Comparison of ENCODE assay signal across 9 mouse cellular contexts in genomic region chr11:95369964-95370890, GRCm38 (mm10). TPM values are rescaled to one million over a fixed set of nuclear protein-coding genes. Genes with fewer than 3 reads are reported as not detected.
DNase-seq lines count a peak whose midpoint lies in the region; ATAC-seq lines count a peak whose summit lies in the region.
"Had no signal": no experiment of that assay in that cellular context is flagged by ENCODE, and none has a peak within 500 bp of the region (broad histone marks: within the 10 kb centered on the region; RNA-seq: fewer than 3 reads in every experiment).

No protein-coding gene starts in this region.

- 85% methylated on average over 15 of the region's 15 CpGs for WGBS in forebrain, embryonic 10.5 days
- 76% methylated on average over 15 of the region's 15 CpGs for WGBS in forebrain, embryonic 15.5 days
- 53% methylated on average over 15 of the region's 15 CpGs for WGBS in intestine, embryonic 16.5 days

- no peak for DNase-seq in forebrain, embryonic 10.5 days (ENCODE audit: extremely low spot score, low spot score)
- DNase-seq in thymus, postnatal 0 days (ENCODE audit: low spot score): peak; percentile 42
- DNase-seq in thymus, postnatal 25 days: no peak
- peak; percentile 43 to 84 for DNase-seq in lung, postnatal 4 days
- DNase-seq in urinary bladder, postnatal 4 days (ENCODE audit: low spot score in 2 of 2): peak; percentile 68 to 70
- DNase-seq in spleen, postnatal 14 days (ENCODE audit: low spot score in 2 of 2): no peak

- no peak for ATAC-seq in forebrain, embryonic 15.5 days (replicated peaks)
- ATAC-seq in intestine, embryonic 16.5 days: peak; percentile 88

- no peak overlapping the region for H3K4me2 ChIP-seq in forebrain, embryonic 15.5 days (replicated peaks)
- H3K4me2 ChIP-seq in intestine, embryonic 16.5 days (ENCODE audit: low read depth, low read length): no peak overlapping the region
- H3K4me2 ChIP-seq: midbrain, embryonic 12.5 days had no signal

- 0 out of 2 replicates have a peak, but pooled peaks cover 4% of the 10 kb centered on the region for H3K4me1 ChIP-seq in forebrain, embryonic 10.5 days
- H3K4me1 ChIP-seq in forebrain, embryonic 15.5 days: peaks cover 4% of the 10 kb centered on the region; the same call in 1 of the 2 replicates
- peaks cover 25% of the 10 kb centered on the region for H3K4me1 ChIP-seq in intestine, embryonic 16.5 days (ENCODE audit: control insufficient read depth, insufficient read depth, low read length)
- H3K4me1 ChIP-seq: midbrain, embryonic 12.5 days had no signal

- H3K36me3 ChIP-seq in forebrain, embryonic 10.5 days (replicated peaks): peaks cover 35% of the 10 kb centered on the region
- no peaks in the 10 kb centered on the region for H3K36me3 ChIP-seq in forebrain, embryonic 15.5 days
- H3K36me3 ChIP-seq in intestine, embryonic 16.5 days (ENCODE audit: control insufficient read depth, insufficient read depth, low read length): peaks cover 8% of the 10 kb centered on the region; the same call in 1 of the 2 replicates

- no peak overlapping the region for H3K4me3 ChIP-seq in forebrain, embryonic 10.5 days
- H3K4me3 ChIP-seq in forebrain, embryonic 15.5 days: no peak overlapping the region
- H3K4me3 ChIP-seq in intestine, embryonic 16.5 days (ENCODE audit: low read length): no peak overlapping the region
- H3K4me3 ChIP-seq: midbrain, embryonic 12.5 days had no signal

- peak overlapping the region; percentile 57; the same call in 1 of the 2 replicates for H3K27ac ChIP-seq in forebrain, embryonic 10.5 days
- no peak overlapping the region for H3K27ac ChIP-seq in forebrain, embryonic 15.5 days (replicated peaks)
- H3K27ac ChIP-seq in intestine, embryonic 16.5 days (ENCODE audit: low read length): peak overlapping the region; percentile 80
- H3K27ac ChIP-seq: midbrain, embryonic 12.5 days had no signal

- no peaks in the 10 kb centered on the region for H3K9me3 ChIP-seq in forebrain, embryonic 10.5 days
- H3K9me3 ChIP-seq in forebrain, embryonic 15.5 days: no peaks in the 10 kb centered on the region
- H3K9me3 ChIP-seq in intestine, embryonic 16.5 days (ENCODE audit: control insufficient read depth, low read length): no peaks in the 10 kb centered on the region
- H3K9me3 ChIP-seq: midbrain, embryonic 12.5 days had no signal

- H3K27me3 ChIP-seq in forebrain, embryonic 10.5 days (ENCODE audit: poor library complexity, severe bottlenecking): no peaks in the 10 kb centered on the region
- H3K27me3 ChIP-seq in forebrain, embryonic 15.5 days: no peaks in the 10 kb centered on the region
- no peaks in the 10 kb centered on the region for H3K27me3 ChIP-seq in intestine, embryonic 16.5 days (replicated peaks; ENCODE audit: control insufficient read depth, insufficient read depth, low read length)
- H3K27me3 ChIP-seq: midbrain, embryonic 12.5 days had no signal

- no peak overlapping the region for H3K9ac ChIP-seq in forebrain, embryonic 15.5 days (replicated peaks)
- H3K9ac ChIP-seq in intestine, embryonic 16.5 days (ENCODE audit: low read depth, low read length): no peak overlapping the region
- H3K9ac ChIP-seq: midbrain, embryonic 12.5 days had no signal

RNA-seq across cellular contexts. Expression of gene Slc35b1, which starts 14.3 kb away (rescaled TPM):
- 118 and 119 TPM in 2 replicates for polyA plus RNA-seq in forebrain, embryonic 10.5 days (2016; fragmentation: Nextera tagmentation; extraction: Ambion mirVana)
- 150 and 155 TPM in 2 replicates for polyA plus RNA-seq in forebrain, embryonic 15.5 days (2015; fragmentation: Nextera tagmentation; extraction: Ambion mirVana)
- polyA plus RNA-seq in thymus, postnatal 0 days (2015; fragmentation: Nextera tagmentation; extraction: Ambion mirVana): 93.1 and 95.3 TPM in 2 replicates
- 116 and 117 TPM in 2 replicates for polyA plus RNA-seq in intestine, embryonic 16.5 days (2015; fragmentation: Nextera tagmentation; extraction: Ambion mirVana)

RNA-seq across cellular contexts. Expression of gene Fam117a, which starts 33.4 kb away (rescaled TPM):
- polyA plus RNA-seq in forebrain, embryonic 10.5 days (2016; fragmentation: Nextera tagmentation; extraction: Ambion mirVana): 7.4 and 7.7 TPM in 2 replicates
- polyA plus RNA-seq in forebrain, embryonic 15.5 days (2015; fragmentation: Nextera tagmentation; extraction: Ambion mirVana): 3.0 and 3.5 TPM in 2 replicates
- polyA plus RNA-seq in thymus, postnatal 0 days (2015; fragmentation: Nextera tagmentation; extraction: Ambion mirVana): 24.2 and 27.3 TPM in 2 replicates
- 8.3 and 8.8 TPM in 2 replicates for polyA plus RNA-seq in intestine, embryonic 16.5 days (2015; fragmentation: Nextera tagmentation; extraction: Ambion mirVana)

RNA-seq across cellular contexts. Expression of gene Spop, which starts 43.7 kb away (rescaled TPM):
- 142 and 145 TPM in 2 replicates for polyA plus RNA-seq in forebrain, embryonic 10.5 days (2016; fragmentation: Nextera tagmentation; extraction: Ambion mirVana)
- polyA plus RNA-seq in forebrain, embryonic 15.5 days (2015; fragmentation: Nextera tagmentation; extraction: Ambion mirVana): 221 and 226 TPM in 2 replicates
- 120 and 142 TPM in 2 replicates for polyA plus RNA-seq in thymus, postnatal 0 days (2015; fragmentation: Nextera tagmentation; extraction: Ambion mirVana)
- polyA plus RNA-seq in intestine, embryonic 16.5 days (2015; fragmentation: Nextera tagmentation; extraction: Ambion mirVana): 104 and 127 TPM in 2 replicates

Comparison
In these comparisons a context has a peak if more than half of its experiments do, and no peak if none do; other contexts are left out.
1. DNase-seq: peak in thymus, postnatal 0 days (single experiment), lung, postnatal 4 days (2 of 2) and urinary bladder, postnatal 4 days (2 of 2); none in forebrain, embryonic 10.5 days (single experiment), thymus, postnatal 25 days (single experiment) and spleen, postnatal 14 days (0 of 2).